Mouse (Mus musculus): Measurements from ENCODE around the gene Slco2a1. TPM values are rescaled to one million over a fixed set of nuclear protein-coding genes. Genes with fewer than 3 reads are reported as not detected.

Slco2a1 gene
- total RNA-seq, 1 experiment from 2014 or later, result not detected

DNA sequence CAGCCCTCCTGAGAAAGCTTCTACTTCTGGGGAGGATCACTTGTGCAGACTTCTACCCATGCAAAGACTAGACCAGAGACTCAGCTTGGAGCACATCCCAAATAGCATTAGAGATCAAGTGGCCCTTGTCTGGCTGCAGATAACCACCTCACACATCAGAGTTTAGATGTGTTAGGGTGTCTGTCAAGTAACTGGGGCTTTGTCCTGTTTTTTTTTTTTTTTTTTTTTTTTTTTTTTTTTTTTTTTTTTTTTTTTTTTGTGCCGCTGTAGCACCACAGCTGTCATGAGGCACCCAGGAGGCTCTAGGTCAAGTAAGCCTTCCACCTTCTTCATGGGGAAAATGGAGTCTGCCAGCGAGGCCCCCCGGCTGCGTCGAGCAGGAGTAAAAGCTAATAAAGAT, 42.7 kb downstream of the Slco2a1 start:
- no peak for ATAC-seq (replicated peaks; ENCODE audit: low read depth, poor library complexity, severe bottlenecking)

DNA sequence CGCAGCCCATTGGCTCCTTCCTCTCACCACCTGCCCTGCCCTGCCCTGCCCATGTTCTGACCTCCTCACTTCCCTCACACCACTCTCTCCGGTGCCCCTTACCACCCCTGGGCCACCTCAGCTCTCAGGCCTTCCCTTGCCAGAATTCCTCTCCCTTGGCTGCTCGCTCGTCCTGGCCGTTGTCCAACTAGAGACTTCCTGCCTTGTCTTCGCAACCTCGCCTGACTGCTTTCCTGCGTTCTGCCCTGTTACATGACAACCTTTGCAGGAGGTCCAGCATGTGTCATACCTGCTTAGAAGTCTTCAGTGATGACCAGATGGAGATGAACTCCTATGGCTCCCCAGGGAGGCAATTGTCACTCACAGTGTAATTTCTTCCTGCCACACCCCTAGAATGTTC, 43.7 kb downstream of the Slco2a1 start:
- no peak for ATAC-seq (replicated peaks; ENCODE audit: low read depth, poor library complexity, severe bottlenecking)

DNA sequence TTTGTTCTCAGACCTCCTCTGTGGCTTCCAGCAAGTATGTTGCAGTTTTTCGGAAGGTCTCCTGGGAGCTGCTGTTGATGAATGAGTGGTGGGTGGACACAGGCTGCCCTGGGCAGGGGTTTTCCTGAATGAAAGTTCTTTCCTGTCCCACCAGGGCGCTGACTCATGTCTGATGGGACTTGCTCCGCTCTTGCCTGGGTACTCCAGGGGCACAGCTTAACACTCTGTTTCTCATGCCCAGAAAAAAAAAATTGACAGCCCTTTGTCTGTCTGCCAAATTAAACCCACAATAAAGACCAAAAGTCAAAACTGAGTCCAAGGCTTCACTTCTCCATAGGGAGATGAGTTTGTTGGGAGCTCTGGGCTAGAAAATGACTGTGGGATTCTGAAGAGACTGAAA, 44.9 kb downstream of the Slco2a1 start:
- no peak for ATAC-seq (replicated peaks; ENCODE audit: low read depth, poor library complexity, severe bottlenecking)

DNA sequence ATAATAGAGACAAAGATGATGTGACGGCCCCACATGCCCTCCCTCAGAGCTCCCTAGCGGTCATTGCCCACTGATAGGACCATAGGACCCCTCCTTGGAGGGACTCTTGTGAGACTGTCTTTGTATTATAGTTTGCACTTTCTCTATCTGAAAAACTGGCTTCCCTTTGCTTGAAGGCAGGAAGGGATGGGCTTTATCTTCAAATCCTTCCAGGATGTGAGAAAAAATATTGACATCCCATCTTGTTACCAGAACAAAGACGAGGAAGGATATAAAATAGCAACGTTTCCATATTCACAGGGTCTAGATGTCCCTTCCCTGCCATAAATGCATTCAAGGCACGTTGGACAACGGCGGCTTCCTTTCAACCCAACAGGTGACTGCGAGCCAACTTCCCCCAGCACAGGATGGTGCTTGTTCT, 48.5 kb downstream of the Slco2a1 start:
- ATAC-seq (replicated peaks; ENCODE audit: low read depth, poor library complexity, severe bottlenecking), result no peak

DNA sequence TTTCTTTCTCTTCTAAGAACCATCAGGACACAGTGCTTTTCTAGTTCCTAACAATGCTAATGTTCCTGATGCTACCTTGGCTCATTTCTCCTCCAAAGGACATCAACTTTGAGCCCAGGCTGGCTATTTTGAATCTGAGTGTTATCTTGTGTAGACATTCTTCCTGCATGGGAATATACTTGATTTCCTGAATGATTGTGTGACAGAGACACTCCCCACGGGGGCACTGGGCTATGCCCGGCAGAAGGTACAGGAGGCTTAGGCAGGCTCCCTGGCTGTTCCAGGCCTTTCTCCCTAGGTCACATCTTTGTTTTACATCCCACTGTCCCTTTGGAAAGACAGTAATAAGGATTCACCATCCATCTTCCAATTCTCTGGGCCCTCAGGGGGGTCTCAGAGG, 49.8 kb downstream of the Slco2a1 start:
- no peak for ATAC-seq (replicated peaks; ENCODE audit: low read depth, poor library complexity, severe bottlenecking)

DNA sequence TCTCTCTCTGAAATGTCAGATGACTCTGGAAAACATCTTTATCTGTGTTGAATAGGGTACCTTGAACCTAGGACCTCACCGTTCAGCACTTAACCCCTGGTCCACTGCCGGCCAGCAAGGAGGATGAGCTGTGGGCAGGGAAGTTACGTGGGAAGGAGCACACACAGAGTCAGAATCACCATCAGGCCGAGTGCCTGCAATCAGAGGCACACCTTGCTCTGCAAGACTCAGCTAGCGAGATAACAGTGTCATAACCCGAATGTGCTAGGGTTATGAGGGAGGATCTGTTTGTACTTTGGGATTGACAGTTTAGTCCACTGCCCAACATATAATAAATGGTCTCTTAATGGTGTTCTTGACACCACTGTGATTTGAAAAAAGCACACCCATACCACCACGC, 50.2 kb downstream of the Slco2a1 start:
- ATAC-seq (replicated peaks; ENCODE audit: low read depth, poor library complexity, severe bottlenecking), result no peak

DNA sequence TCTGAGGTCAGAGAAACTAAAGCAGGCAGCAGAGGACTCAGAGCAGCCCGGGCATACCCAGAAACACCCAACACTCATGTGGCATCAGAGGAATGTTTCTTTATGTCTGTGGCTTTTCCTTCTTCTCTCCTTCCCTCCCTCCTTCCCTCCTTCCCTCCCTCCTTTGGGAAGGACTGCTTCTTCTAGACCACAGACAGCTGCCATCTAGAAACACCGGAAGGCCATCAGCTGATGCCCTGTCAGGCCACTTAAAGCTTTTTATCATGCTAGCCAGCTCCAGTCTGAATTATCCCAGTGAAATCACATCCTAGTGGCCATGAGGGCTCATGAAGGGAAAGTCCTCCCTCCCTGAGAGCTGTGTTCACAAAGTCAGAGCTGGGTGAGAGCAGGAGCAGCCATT, 52.1 kb downstream of the Slco2a1 start:
- no peak for ATAC-seq (replicated peaks; ENCODE audit: low read depth, poor library complexity, severe bottlenecking)

DNA sequence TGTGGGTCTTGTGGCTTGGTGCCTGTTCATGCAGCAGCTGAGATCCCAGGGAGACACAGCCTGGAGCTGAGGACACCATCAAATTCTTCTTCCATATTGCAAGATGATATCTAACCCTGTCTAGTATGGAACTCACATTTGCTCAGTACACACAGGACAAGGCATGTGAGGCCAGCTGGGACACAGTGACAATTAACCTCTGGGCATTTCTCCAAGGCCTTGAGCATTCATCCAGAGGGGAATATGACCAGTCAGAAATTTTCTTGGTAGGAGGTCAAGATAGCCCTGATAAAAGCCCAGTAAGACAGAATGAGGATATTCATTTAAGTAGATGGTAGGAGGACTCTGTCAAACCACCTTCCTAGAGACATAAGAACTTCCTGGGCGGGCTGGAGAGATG, 56.9 kb downstream of the Slco2a1 start:
- ATAC-seq (replicated peaks; ENCODE audit: low read depth, poor library complexity, severe bottlenecking), result no peak

DNA sequence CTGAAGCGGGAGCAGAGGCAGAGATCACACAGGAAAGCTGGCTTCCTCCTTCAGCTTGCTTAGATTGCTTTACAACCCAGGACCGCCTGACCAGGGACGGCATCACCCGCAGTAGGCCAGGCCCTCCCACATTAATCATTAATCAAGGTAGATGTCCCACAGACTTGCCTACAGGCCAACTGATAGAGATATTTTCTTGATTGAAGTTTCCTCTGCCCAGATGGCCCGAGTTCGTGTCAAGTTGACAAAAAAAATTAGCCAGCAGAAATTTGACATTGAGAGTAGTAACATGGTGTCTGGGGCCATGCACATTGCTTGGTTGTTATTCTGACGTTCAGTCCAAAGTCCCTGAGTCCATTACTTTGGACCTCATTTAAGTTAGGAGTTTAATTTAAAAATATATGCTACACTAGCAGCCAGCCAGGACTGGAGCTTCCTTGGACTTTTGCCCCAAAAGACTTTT, 60.6 kb downstream of the Slco2a1 start:
- ATAC-seq (replicated peaks; ENCODE audit: low read depth, poor library complexity, severe bottlenecking), result no peak

DNA sequence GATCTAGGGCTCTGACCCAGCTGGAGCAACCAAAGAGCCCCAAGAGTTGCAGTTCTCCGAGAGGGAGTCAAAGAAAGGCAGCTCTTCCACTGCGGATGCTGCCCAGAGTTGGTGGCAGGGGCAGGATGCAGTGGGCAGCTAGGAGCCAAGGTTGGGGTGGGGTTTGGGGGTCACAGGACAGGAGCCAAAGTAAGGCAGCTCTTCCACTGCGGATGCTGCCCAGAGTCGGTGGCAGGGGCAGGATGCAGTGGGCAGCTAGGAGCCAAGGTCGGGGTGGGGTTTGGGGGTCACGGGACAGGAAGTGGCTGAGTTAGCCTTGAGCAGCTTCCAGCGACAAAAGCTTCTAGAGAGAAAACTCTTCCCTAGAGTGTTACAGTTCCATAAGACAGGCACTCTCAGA, 65.3 kb downstream of the Slco2a1 start:
- no peak for ATAC-seq (replicated peaks; ENCODE audit: low read depth, poor library complexity, severe bottlenecking)

DNA sequence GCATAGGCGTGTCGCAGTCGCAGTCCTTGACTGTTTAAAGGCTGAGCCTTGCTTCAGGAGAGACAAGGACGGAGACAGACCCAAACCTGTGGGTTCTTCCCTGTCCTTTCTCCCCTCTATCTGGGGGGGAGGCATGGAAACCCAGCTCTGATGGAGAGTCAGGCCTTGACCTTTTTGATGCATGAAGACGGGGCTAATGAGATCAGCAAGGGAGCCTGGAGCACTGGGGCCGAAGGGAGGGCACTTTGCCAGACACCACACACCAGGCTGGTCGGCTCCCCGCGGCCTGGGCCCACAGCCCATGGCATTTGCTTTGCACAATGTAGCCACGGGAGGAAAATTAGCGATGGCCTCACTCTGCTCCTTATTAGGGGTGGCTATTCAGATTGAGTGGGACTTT, 66.5 kb downstream of the Slco2a1 start:
- no peak for ATAC-seq (replicated peaks; ENCODE audit: low read depth, poor library complexity, severe bottlenecking)

DNA sequence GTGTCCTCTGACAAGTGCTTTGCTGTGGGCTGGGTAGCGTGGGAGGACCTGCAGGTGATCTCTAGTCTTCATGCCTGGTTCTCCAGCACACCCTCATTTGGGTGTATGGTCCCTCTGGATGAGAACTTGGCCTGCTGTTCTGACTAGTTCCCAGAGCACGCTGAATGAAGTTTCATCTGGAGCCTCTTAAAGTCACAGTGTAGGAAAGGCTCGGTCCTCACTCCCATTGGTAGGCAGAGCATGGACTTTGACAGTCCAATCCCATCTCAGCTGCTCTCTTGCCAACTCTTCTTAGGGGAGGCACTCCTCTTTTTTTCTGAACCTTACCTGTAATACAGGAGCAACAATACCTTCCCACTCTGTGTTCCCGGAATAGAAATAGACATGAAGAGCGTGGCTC, 67.7 kb downstream of the Slco2a1 start:
- no peak for ATAC-seq (replicated peaks; ENCODE audit: low read depth, poor library complexity, severe bottlenecking)

DNA sequence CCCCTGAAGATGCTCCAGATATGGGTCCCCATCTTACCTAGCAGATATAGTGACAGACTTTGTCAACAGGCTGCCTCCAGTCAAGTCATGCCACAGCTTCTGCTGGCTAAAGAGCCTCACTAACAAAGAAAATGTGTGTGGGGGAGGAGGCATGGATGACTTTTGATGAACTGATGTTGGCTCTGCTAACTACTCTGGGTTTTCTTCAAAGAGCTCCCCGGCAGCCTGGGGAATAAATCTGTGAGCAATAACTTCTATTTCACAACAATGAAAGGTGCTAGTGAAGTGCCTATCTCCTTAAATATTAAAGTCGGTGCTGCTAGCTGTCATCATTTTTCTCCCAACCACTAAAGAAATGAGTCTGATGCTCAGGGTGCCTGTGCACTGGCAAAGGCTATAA, 72.0 kb downstream of the Slco2a1 start:
- ATAC-seq (replicated peaks; ENCODE audit: low read depth, poor library complexity, severe bottlenecking), result no peak

DNA sequence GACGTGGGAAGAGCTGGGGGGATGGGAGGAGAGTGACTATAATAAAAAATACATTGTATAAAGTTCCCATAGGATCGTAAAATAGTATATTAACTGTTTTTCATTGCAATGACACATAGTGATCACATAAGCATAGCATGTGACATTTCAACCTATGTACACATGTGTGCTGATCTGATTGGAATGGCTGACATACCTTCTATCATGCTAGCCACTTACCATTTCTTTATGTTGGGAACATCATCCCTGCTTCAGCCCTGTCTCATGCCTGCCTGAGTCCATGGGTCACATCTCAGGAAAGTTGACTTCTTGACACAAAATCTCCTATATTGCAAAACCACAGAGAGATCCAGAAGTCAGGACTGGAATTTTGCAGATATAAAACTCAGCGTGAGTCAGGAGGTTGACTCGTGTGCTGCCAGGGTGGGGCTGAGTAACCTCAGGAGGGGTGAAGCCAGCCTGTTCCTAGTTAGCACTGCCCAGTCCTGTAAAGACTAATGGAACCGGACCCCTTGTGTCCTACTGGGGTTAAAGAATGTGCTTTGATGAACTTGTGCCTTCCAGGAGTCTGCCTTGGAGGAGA, 73.0 kb downstream of the Slco2a1 start:
- no peak for ATAC-seq (replicated peaks; ENCODE audit: low read depth, poor library complexity, severe bottlenecking)

DNA sequence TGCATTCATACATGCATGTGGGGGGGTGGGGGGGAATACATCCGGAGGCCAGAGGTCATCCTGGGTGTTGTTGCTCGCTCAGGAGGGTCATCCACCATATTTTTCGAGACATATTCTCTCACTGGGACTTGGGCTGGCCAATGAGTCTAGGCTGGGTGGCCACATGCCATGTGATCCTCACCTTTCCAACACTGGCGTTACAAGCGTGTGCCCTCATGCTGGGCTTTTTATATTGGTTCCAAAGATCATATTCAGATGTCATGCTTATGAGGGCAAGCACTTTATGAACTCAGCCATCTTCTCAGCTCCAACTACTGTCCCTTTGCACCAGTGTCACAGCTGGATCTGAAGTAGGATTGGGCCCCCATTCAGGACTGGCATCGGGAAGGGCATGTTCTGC, 75.1 kb downstream of the Slco2a1 start:
- no peak for ATAC-seq (replicated peaks; ENCODE audit: low read depth, poor library complexity, severe bottlenecking)

DNA sequence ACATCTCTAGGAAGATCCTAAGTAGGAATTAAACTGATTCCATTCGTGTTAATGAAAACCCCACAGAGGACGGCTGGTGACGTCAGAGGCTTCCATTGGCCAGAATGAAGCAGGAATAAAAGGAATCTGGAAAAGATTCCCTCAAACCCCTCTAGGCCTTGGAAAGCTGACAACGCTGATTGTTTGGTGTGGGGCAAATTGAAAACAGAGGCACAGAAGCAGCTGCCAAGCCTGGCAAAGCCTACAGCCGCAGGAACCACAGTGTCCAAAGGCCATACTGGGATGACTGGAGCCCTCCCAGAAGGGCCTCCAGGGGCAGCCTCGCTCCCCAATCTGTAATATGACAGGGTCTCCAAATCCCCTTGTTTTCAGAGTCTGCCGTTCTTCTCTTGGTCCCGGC, 78.3 kb downstream of the Slco2a1 start:
- no peak for ATAC-seq (replicated peaks; ENCODE audit: low read depth, poor library complexity, severe bottlenecking)

DNA sequence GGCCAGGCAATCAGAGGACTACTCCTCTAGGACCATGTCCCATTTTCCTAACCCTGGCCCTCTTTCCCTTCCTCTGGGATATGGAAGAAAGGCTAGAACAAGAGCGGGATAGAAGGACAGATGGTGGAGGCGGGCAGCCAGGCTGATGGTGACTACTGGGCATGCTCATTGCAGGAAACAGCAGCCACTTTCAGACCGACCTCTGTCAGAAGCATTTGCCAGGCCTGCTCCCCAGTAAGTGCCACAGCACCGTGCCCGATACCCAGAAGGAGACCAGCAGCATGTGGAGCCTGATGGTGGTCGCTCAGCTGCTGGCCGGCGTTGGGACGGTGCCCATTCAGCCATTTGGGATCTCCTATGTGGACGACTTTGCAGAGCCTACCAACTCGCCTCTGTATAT, 79.1 kb downstream of the Slco2a1 start:
- ATAC-seq (replicated peaks; ENCODE audit: low read depth, poor library complexity, severe bottlenecking), result no peak

DNA sequence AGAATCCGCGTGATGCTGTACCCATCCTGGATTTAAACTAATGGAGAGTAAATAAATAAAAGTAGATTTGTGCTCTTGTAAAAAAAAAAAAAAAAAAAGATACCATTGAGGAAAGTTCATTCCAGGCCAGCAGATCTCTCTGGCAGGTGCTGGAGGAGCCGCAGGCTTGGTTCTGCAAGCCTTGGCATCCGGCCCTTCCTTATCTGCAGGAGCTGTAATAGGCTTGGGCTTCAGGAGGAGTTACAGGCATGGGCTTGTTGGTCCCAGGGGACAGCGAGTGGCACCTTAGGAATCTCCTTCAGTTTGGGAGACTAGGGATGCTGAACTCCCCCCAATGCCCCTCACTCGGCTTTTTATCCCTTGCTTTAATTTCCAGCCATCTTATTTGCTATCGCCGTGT, 80.3 kb downstream of the Slco2a1 start:
- ATAC-seq (replicated peaks; ENCODE audit: low read depth, poor library complexity, severe bottlenecking), result no peak

DNA sequence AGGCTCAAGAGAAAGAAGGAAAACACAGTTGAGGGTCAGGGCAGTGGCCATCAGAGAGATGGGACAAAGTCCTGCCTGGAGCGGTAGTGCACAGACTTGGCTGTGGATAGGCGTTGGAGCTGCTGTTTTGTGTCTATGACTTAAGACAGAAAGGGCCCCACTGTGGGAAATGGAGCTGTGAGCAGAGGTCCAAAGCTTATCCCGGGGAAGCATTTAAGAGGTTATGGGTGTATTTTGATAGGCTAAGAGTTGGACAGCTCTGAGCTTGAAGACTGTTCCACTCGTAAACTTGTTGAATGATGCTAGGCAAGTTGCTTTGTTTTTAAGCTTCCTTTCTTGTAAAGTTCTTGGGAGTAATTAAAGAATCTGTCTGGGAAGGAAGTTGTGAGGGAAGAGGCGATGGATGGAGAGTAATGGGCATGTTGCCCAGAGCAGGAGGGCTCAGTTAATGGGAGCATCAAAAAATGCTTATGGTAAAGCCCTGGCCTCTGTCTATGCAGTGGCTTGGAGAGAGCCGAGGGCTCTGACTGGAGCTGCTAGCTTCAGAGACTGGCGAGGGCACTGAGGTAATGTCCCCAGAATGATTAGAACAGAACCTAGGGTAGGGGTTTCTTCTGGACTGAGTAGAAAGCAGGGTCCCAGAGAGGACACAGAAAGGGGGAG, 83.2 kb downstream of the Slco2a1 start:
- ATAC-seq (replicated peaks; ENCODE audit: low read depth, poor library complexity, severe bottlenecking), result no peak

DNA sequence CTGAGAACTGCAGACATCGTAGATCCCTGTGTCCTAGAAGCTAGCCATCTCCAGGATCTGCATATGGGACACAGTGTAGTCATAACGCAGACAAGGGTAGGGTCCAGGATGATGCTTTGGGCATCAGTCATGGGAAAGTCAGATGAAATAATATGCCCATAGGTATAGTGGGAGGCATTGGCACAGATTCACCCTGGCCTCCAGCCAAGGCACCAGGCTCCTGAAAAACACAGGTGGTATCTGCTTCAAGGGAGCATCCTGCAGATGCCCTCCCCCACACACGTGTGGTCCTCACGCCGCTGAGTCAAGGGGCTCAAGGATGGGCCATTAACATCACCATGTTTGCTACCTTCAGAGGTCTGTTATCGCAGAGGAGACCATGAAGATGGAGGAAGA, 83.7 kb downstream of the Slco2a1 start:
- ATAC-seq (replicated peaks; ENCODE audit: low read depth, poor library complexity, severe bottlenecking), result no peak

DNA sequence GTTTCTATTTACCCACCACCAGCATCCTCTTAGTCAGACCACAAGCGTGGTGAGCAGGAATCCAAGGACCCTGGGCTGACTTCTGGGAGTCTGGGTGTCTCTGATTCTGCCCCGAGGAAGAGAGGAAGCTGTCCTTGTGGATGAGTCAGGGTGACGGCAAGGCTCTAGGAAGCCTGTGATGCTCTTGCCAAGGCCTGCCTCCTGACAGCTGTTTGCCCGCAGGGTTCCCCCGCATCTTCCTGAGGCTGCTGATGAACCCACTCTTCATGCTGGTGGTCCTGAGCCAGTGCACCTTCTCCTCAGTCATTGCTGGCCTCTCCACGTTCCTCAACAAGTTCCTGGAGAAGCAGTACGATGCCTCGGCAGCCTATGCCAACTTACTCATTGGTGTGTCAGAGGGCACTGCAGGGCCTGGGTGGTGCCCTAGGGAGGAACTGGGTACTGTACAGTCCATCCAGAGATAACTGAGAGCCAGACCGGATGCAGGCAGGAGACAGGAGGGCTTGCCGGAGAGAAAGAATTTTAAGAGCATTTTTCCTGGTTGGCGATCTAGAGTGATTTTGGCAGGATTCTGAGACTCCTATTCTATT, 84.5 kb downstream of the Slco2a1 start:
- no peak for ATAC-seq (replicated peaks; ENCODE audit: low read depth, poor library complexity, severe bottlenecking)
